Mouse (Mus musculus) right cerebral cortex, postnatal 14 days (tissue): Measurements from ENCODE around the gene Mrps27.

ENCODE experiments used
- DNase-seq: peaks from one replicate; pipeline ENCODE4 v3.0.0; 2022

Mrps27 gene

GRCm38 (mm10) chr13:99393128-99393527 is 48.5 kb downstream of the Mrps27 start:
- no peak for DNase-seq

- no peak for DNase-seq
These were observed 50.1 kb downstream of the Mrps27 start for GRCm38 (mm10) chr13:99394694-99395093.

GRCm38 (mm10) chr13:99395531-99395930 is 50.9 kb downstream of the Mrps27 start:
- DNase-seq, result no peak

- DNase-seq, result no peak
These were observed 52.6 kb downstream of the Mrps27 start for GRCm38 (mm10) chr13:99397228-99397627.

GRCm38 (mm10) chr13:99398149-99398701 is 53.6 kb downstream of the Mrps27 start:
- no peak for DNase-seq

GRCm38 (mm10) chr13:99399373-99399772 is 54.8 kb downstream of the Mrps27 start:
- DNase-seq, result no peak

GRCm38 (mm10) chr13:99409216-99409615 is 64.6 kb downstream of the Mrps27 start:
- DNase-seq, result no peak

- DNase-seq, result no peak
These were observed 66.3 kb downstream of the Mrps27 start for GRCm38 (mm10) chr13:99410611-99411515.

- DNase-seq, result no peak
These were observed 67.2 kb downstream of the Mrps27 start for GRCm38 (mm10) chr13:99411761-99412160.

- no peak for DNase-seq
These were observed 68.0 kb downstream of the Mrps27 start for GRCm38 (mm10) chr13:99412477-99413080.

- DNase-seq, result no peak
These were observed 69.1 kb downstream of the Mrps27 start for GRCm38 (mm10) chr13:99413481-99414351.

GRCm38 (mm10) chr13:99414352-99414742 is 69.8 kb downstream of the Mrps27 start:
- DNase-seq, result no peak

GRCm38 (mm10) chr13:99416601-99417000 is 72.0 kb downstream of the Mrps27 start:
- no peak for DNase-seq

- no peak for DNase-seq
These were observed 79.0 kb downstream of the Mrps27 start for GRCm38 (mm10) chr13:99423581-99423980.

GRCm38 (mm10) chr13:99433068-99434008 is 88.8 kb downstream of the Mrps27 start:
- DNase-seq, result no peak

- DNase-seq, result no peak
These were observed 89.9 kb downstream of the Mrps27 start for GRCm38 (mm10) chr13:99434494-99434893.

- DNase-seq, result no peak
These were observed 92.5 kb downstream of the Mrps27 start for GRCm38 (mm10) chr13:99437051-99437450.

- no peak for DNase-seq
These were observed 94.8 kb downstream of the Mrps27 start for GRCm38 (mm10) chr13:99439357-99439756.

- DNase-seq, result no peak
These were observed 95.6 kb downstream of the Mrps27 start for GRCm38 (mm10) chr13:99440228-99440627.

- DNase-seq, result no peak
These were observed 97.3 kb downstream of the Mrps27 start for GRCm38 (mm10) chr13:99441700-99442433.
